Mouse (Mus musculus) A20 (cell line): ENCODE measurements around the gene Ankrd66.

Source experiments
- DNase-seq: peaks from one replicate; pipeline ENCODE4 v3.0.0-alpha.2; 2011; ENCODE audit warnings: low read depth, low spot score

The Ankrd66 gene

DNA sequence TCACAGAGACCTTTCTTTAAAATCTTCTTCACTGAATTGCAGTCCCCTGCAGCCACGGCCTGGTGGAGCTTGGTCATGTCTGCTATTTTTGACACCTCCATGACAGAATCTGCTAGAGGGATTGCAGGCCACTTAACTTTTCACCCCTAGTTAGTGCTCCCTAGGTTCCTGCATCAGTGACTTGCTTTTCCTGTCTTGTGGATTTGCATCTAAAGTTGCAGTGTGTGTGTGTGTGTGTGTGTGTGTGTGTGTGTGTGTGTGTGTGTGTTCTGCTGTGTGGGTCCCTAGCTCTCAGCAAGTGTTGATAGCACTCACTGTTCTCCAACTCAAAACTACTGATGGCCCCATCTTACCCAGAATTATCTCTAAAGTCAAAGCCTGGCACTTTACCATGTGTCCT lies at the start of gene Ankrd66:
Gene Ankrd66 (minus strand): TSS at position 101 of the 400 bp plus-strand sequence.
- DNase-seq: no peak

DNA sequence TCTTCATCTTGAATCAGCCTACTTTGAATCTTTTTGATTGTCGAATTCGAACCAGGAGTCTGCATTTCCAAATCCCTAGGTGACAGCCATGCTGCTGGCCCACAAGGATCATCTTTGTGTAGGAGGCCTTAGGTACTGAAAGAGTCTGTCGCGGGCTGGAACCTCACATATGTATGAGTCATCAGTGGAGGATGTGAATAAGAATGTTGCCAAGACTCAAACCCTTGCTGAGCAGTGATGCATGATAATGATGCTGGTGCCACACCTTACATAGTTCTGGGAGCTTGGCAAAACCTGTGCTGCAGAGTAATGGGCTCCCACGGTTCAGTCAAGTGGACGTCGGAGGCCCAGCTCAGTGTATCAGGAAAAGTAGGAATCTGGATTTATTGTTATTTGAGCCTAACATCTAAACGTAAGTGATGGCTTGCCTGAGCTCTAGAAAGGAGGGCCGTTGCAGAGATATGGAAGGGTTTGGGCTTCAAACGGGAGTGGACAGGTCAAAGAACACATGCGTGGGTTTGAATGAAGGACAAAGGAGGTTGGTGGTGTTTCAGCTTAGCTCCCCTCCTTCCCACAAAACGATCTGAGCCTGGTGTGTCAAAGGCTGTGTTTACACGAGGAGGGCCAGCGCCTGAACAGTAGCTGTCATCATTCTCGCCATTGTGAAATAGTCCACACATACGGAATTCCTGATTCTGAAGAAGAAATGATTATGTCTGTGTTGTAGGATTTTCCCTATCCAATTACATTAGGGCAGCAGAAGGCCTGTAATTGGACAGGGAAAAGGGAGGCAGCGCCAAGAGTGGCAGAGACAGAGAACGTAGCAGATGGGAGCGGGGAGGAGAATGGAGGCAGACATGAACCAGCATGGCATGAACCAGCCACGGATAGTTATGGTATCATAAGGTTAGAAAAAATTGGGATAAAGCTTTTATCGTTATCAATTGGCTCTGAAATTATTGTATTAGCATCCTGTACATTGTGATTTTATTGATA lies 49.2 kb upstream of the Ankrd66 start:
- DNase-seq: no peak

DNA sequence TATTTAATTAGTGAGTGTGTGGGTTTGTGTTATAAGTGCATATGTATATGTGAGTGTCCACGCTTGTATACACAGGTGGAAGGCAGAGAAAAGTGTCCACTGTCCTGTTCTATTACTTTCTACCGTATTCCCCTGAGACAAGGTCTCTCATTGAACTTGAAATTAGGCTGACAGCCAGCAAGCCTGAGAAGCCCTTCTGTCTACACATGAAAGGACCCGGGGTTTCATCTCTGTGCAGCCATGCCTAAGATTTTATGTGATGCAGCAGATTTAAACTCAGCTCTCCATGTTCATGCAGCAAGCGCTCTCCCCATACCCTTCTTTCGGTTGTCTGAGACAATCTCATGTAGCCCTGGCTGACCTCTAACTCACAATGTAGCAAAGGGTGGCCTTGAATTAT lies 47.1 kb upstream of the Ankrd66 start:
- no peak for DNase-seq

DNA sequence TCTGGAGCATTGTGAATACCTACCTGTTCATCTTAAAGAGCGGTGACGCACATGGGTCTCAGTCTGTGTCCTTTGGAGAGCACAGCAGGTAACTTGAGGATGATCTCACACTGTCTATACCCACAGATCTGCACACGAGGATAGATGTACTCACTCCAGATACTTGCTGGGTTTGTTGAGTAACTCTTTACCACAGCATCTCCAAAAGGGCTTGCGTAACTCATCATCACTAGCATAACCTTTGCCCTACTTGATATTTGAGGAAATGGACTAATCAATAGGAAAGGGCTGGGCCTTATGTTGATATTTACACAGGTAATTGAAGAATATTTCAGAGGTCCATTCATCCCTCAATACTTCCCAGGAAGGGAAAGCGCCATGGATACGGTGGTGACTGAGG lies 46.3 kb upstream of the Ankrd66 start:
- no peak for DNase-seq

DNA sequence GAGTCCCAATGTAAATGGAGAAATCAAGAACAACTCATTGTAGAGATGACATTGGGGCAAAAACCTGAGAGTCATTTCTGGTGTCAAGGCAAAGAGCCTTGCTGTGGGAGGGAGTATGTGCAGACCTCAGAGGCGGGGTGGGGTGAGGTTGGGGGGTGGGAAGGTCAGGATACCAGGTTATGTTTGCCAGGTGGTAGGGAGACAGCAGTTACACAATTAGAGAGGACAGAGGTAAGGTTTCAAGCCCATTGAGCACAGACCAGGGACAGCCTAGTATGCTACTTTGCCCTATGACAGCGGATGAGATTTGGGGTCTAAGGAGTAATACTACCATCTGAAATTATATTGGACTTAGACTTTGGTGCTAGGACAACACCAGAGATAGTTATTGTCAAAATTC lies 43.8 kb upstream of the Ankrd66 start:
- DNase-seq: no peak

DNA sequence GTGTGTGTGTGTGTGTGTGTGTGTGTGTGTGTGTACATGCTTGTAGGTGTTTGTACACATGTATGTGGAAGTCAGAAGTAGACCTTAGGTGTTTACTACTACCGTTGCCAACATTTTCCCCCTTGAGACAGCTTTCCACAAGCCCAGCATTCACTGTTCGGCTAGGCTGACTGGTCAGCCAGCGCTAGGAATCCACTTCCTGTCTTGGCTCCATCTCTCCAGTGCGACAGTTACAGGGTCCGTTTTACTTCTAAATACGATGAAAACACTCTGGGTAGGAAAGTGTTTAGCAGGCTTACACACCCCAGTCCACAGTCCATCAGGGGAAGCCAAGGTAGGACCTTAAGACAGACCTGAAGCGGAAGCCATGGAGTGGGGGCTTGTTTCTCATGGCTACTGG lies 41.3 kb upstream of the Ankrd66 start:
- DNase-seq: no peak

DNA sequence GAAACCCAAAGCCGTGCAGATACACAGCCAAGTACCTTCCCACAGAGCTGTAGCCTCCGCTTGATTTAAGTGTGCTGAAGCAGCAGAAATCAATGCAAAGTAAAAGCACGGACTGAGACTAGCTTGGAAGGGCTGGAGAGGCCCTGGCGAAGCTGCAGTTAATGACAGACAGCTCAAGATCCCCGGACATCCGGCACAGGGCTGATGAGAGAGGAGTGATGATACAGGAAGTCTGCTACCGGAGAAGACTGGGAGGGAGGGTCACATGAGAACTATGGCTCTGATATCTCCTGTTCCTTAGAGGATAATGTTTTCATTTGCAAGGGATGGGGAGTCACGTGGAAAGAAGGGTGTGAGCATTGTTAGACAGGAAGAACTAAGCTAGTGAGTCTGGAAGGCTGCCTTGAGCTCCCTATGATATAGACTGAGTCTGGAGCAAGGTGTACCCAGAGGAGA lies 37.6 kb upstream of the Ankrd66 start:
- DNase-seq: no peak

DNA sequence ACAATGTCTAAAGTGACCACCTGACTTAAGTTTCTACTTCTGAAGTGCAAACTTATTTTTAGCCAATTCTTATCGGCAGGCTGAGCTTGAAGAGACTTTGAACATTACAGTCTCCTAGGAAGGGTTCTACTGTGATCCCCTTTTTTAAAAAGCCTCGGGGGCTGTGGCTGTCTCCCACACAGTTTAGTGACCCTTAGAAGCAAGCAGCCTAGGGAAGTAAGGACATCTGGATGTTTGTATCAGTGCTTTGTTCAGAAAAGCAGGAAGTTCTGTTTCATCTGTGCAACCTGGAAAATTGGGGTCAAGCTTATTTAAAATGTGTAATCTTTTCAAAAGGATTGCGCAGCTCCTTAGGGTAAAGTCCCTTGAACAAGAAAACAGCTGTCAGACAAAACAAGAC lies 37.0 kb upstream of the Ankrd66 start:
- no peak for DNase-seq

DNA sequence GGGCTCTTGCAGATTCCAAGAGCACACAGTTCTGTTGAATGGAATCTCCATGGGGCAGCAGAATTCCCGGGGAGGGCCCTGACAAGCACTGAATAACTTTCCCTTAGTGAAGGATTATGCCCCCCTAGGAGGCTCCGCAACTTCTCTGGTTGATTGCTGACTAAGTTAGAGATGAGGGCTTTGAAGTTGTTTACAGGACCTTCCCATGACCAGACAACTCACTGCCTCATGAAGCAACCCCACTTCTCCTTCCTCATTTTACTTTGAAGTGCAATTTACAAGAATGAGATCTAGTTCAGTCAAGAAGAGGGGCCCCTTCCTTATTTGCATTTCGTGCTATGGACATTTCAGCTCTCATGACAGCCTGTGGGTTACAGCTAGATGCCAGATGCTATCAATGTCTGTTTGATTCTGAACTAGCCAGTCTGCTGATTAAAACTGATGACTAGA lies 30.2 kb upstream of the Ankrd66 start:
- peak; percentile 74 for DNase-seq

DNA sequence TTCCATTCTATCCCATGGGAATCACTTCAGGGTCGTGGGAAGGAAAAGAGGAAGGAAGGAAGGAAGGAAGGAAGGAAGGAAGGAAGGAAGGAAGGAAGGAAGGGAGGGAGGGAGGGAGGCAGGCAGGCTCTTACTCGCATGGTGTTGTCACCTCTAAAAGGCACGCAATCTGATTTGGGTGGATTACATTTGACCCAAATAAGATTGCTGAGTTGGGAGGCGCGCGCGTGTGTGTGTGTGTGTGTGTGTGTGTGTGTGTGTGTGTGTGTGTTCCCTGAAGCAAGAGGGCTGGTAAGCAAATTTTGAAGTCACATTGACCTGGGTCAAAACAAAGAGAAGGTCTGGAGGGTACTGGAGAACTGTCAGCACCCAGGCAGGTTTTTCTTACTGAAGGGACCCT lies 25.8 kb upstream of the Ankrd66 start:
- no peak for DNase-seq

DNA sequence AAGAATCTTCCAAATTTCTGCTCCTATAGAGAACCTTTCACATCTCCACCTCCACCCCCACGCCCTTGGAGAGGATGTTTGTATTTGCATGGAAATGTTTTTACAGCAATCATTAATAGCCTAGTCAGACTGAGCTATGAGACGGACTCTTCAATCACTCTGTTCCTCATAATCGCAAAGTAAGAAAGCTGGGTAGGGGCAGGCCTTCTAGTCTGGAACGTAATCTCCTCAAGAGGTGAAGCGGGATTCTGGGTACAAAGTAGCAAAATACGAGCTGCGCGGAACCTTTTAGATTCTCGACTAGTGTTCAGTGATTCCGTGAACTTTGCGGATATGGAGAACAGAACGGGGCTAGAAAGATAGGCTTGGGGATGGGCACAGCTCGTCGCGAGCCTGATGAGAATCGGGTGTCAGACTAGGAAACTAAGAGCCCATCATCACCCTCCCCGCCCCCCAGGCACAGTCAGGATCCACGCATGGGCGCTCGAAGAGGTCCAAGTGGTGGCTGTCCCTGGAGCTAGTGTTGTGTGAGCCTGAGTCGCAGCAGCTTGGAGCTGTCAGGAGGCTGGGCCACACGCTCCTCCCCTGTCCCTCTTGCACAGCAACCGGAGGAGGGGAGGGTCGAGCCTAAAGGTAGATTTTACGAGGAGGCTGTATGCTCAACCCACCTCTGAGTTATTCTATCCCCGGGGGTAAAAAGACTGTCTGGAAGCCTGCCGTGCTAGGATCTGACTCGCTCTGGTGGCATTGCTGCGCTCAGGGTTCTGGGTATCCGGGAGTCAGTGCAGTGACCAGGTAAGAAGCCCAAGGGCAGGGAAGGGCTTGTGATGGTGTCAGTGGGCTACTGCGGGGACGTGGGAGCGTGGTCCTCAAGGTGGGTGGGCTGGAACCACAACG lies 24.8 kb upstream of the Ankrd66 start, which contains the start of gene Pla2g7:
Gene Pla2g7 (plus strand): TSS at position 107 of the 897 bp plus-strand sequence.
- DNase-seq: no peak

DNA sequence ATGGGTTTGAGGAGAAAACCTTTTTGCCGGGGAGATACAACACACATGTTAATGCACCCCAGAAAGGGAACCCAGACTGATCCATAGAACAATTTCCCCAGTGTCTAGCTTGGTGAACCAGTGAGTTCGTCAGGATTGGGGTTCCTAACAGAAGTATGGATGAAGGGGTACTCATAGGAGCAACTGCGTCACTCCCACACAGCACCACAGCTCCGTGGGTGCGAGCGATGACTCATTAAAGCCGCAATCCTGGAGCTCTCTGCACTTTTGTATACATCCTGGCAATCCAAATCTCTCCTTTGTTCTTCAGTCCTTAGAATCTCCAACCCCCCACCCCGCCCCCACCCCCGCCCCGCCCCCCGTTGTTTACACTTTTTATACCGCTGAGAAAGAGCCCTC lies 24.2 kb upstream of the Ankrd66 start:
- no peak for DNase-seq

DNA sequence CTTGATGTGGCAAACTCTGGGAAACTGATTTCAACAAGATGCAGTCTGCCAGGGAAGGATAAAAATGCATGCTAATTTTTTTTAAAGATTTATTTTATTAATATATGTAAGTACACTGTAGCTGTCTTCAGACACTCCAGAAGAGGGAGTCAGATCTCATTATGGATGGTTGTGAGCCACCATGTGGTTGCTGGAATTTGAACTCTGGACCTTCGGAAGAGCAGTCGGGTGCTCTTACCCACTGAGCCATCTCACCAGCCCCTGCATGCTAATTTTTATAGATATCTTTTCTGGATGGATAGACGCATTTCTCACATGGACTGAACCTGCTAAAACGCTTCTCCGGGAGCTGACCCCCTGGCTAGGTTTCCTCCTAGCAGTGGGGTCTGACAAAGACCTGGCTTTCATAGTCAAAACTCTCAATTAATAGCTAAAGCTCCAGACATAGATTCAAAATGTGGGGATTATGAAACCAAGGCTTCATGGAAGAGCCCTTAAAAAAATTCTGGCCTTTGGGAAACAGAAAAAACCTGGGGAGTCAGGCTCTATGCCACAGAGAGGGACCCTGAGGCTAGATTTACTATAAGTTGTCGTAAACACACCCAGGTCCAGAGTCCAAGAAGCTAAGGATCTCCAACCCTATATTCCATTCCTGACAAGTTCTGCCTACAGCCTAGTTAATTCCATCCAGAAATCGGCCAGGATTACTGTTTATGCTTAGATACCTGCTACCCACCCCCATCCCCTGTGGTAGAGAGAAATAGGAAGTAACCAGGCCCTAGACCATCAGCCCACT lies 20.0 kb upstream of the Ankrd66 start:
- DNase-seq: no peak

DNA sequence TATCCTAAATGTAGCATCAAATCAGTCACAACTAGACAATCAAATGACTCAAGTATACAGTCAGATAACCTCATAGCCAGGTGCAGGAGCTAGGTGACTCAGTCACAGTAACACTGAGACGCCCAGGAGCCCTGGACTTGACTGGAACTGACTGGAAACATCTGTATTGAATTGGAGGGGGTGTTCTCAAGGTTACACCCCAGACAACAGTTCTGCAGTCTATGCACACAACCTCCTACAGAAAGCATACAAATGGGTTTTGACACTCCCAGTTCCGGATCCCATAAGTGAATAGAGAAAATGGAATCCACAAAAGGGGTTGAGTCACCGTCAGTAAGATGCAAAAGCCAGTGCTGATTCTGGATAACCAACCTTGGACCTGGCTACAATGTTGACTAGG lies 15.2 kb upstream of the Ankrd66 start:
- no peak for DNase-seq

DNA sequence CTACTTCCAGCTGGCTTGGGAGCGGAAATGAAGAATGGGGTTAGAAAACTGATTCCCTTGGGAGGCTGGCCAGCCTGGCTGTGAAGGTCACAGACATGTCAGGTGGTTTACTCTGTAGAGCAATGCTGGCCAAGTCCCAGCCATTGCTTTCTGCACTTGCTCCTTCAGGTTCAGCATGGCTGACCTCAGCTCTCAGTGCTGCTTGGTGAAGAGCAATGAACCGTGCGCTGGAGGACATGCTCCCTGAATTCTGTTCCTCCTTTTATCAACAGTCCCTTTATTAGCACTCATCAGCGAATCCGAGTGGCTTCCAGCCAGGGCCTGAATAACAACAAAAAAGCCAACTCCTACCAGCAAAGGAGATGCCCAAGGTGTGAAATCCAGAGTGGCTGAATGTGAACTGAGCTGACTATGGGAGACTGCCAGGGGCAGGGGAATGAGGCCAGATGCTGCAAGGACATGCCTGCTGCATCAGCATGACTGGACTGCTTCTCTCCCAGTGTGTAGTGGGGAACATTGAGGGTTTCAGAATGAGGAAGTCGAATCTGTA lies 14.2 kb upstream of the Ankrd66 start:
- peak; percentile 85 for DNase-seq

DNA sequence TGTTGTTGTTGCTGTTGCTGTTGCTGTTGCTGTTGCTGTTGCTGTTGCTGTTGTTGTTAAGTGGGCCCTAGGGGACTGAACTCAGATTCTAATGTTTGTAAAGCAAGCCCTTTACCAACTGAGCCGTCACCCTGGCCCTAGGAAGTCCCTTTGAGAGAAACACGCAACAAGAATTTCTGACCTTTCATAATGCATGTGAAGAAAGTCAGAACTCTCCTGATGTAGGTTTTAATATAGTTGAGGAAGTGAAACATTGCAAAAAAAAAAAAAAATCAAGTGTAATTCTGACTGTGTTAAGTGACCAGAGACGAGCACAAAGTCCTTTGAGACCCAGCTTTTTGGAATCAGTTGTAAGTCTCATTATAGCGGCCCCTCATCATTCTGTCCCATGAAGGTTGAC lies 13.7 kb upstream of the Ankrd66 start:
- no peak for DNase-seq

DNA sequence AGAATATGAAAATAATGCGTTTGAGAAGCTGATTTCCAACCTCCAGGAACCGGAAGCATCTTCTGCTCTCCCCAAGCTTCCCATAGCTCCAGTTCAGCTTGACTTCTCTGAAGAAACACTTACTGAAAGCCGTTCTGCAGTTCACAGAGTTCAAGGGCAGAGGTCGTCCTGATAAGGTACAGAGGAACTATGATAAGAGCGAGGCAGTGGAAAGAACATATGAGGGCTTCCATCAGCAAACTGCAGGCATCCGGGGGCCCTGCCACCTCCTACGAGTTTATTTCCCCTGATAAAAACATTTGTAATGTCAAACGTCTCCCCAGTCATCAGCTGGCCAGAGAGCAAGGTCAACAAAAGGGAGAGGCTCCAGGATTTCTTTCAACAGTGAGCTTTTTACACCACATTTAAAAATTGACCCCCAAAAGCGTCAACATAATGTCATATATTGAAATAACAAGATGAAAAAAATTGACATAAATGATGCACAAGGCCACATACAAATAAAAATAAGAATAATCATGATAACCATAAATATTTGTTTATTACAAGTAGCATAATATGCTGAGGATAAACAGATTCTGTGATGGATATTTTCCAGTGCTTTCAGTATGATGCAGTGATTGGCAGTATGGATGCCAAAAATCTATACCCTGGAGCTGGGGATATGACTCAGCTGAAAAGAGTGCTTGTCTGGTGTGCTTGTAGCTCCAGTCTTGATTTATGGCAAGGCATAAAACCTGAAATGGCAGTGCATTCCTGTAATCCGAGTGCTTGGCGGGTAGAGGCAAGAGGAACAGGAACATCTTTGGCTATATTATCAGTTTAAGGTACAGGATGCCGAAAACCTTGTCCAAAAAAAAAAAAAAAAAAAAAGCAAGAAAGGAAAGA lies 11.3 kb upstream of the Ankrd66 start:
- no peak for DNase-seq

DNA sequence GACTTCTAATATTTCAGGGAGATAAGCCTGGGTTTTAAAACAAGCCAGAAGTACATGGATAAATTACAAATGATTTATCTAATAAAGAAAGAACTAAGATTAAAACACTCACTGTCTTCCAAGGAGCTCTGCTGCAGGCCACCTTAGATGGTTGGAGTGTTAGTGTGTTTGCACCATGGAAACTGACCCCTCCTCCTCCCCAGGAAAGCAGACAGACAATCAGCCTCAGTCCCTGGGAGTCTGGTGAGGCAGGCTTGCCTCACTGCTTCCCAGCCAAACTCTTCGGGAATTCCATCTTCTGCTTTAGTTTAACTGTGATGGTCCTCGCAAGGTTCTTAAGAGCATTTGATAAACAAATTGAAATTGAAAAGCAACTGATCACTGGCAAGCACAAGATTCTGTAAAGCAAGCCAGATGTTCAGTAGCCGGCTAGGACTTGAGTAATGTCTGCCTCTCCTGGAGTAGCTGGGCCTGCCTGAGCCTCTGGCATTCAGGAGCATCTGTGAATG lies 7.7 kb upstream of the Ankrd66 start:
- DNase-seq: no peak

DNA sequence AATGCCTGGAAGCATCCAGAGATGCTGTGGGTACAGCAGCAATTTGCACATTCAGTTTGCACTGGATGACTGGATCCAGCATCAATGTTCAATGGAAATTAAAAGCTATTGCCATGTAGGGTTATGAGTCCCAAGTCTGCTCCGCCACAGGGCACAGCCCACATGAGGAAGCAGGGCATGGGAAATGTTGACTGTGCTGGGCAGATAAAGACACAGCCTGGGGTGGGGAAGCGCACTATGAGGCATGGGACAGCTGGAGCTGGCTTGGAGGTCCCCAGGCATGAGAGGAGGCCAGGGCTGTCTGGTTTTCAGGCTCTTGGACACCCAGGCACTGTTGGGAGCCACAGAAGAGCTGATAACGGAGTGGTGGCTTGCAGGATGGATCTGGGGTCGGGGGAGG lies 601 bp upstream of the Ankrd66 start:
- no peak for DNase-seq

DNA sequence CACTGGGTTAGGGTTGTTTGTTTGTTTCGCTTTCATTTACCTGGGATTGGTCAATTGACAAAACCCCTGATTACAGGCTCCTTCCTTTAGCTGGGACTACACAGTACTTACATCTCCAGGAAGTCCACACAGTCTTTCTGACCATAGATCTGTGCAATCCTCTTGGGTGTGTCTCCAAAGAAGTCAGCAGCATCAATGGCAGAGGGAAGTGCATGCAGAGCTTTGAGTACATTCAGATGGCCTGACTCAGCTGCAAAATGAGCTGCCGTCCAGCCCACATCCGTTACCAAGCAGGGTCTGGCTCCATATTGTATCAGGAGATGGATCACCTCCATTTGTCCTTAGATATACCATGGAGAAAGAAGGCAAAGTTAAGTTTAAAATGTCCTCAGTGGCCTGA lies 4.7 kb downstream of the Ankrd66 start:
- no peak for DNase-seq
